Mouse (Mus musculus) myocyte (in vitro differentiated cells): ENCODE measurements around the gene Mfng. TPM values are rescaled to one million over a fixed set of nuclear protein-coding genes. Genes with fewer than 3 reads are reported as not detected.

Experiments
- H3K27me3 ChIP-seq: one replicate; pipeline ENCODE4 v1.6.1; 2011; ENCODE audit not compliant: control insufficient read depth, insufficient read depth, insufficient read length
- H3K36me3 ChIP-seq: one replicate; pipeline ENCODE4 v1.6.1; 2011; ENCODE audit not compliant: control insufficient read depth, insufficient read depth
- H3K4me2 ChIP-seq: one replicate; pipeline ENCODE4 v1.6.1; 2011; ENCODE audit warnings: low read depth, control low read depth
- H3K4me3 ChIP-seq: one replicate; pipeline ENCODE4 v1.5.1; 2011; ENCODE audit warnings: mild to moderate bottlenecking, control low read depth, moderate library complexity
- H3K79me2 ChIP-seq: one replicate; pipeline ENCODE4 v1.6.1; 2011; ENCODE audit not compliant: control insufficient read depth, insufficient read depth
- H3ac ChIP-seq: one replicate; pipeline ENCODE4 v1.6.1; 2011; ENCODE audit not compliant: control insufficient read depth, insufficient read length
- CEBPB ChIP-seq: IDR thresholded peaks from 2 replicates; pipeline ENCODE4 v1.6.1; 2011; ENCODE audit warnings: mild to moderate bottlenecking, moderate library complexity; ENCODE audit not compliant: poor library complexity, insufficient read depth, severe bottlenecking
- E2F4 ChIP-seq: IDR thresholded peaks from one replicate; pipeline ENCODE4 v1.6.1; 2011; ENCODE audit warnings: mild to moderate bottlenecking, control low read depth, moderate library complexity; ENCODE audit not compliant: insufficient read depth
- MAX ChIP-seq: IDR thresholded peaks from one replicate; pipeline ENCODE4 v1.6.1; 2011; ENCODE audit warnings: low read depth, mild to moderate bottlenecking, control low read depth
- MYOD1 ChIP-seq, 3 experiments: IDR thresholded peaks; one replicate each; pipeline ENCODE4 v1.6.1; 2011; ENCODE audit warnings: control low read depth in 2 of 3, low read depth in 2 of 3, mild to moderate bottlenecking in 2 of 3, moderate library complexity in 1 of 3; ENCODE audit not compliant: insufficient read length in 2 of 3, control insufficient read depth in 1 of 3
- MYOG ChIP-seq, 3 experiments: IDR thresholded peaks; one replicate each; pipeline ENCODE4 v1.6.1; 2011; ENCODE audit warnings: control low read depth in 2 of 3, low read depth in 2 of 3, mild to moderate bottlenecking in 2 of 3; ENCODE audit not compliant: insufficient read length in 2 of 3, control insufficient read depth in 1 of 3, insufficient read depth in 1 of 3
- POLR2A ChIP-seq: IDR thresholded peaks from one replicate; pipeline ENCODE4 v1.6.1; 2011; ENCODE audit warnings: low read depth, mild to moderate bottlenecking, control low read depth, moderate library complexity; ENCODE audit not compliant: insufficient read length
- POLR2AphosphoS2 ChIP-seq: IDR thresholded peaks from one replicate; pipeline ENCODE4 v1.6.1; 2011; ENCODE audit warnings: low read depth, control low read depth; ENCODE audit not compliant: insufficient read length
- REST ChIP-seq: IDR thresholded peaks from one replicate; pipeline ENCODE4 v1.6.1; 2011; ENCODE audit warnings: mild to moderate bottlenecking, control low read depth, moderate library complexity; ENCODE audit not compliant: insufficient read depth, insufficient read length
- SRF ChIP-seq: IDR thresholded peaks from one replicate; pipeline ENCODE4 v1.6.1; 2011; ENCODE audit warnings: low read depth; ENCODE audit not compliant: control insufficient read depth, insufficient read length
- TCF12 ChIP-seq: IDR thresholded peaks from one replicate; pipeline ENCODE4 v1.6.1; 2011; ENCODE audit warnings: mild to moderate bottlenecking, control low read depth; ENCODE audit not compliant: poor library complexity, insufficient read depth, severe bottlenecking
- TCF3 ChIP-seq: IDR thresholded peaks from one replicate; pipeline ENCODE4 v1.6.1; 2011; ENCODE audit warnings: low read depth, control low read depth; ENCODE audit not compliant: insufficient read length
- USF1 ChIP-seq: IDR thresholded peaks from one replicate; pipeline ENCODE4 v1.6.1; 2011; ENCODE audit warnings: low read depth, mild to moderate bottlenecking, control low read depth, moderate library complexity
- polyA plus RNA-seq: library from polyadenylated mRNA; unstranded; fragments of >200 nt; fragmentation: generic; extraction: Trizol; gene quantifications from one replicate; pipeline ENCODE4 v1.2.1, GENCODE M21; 2012; ENCODE audit warnings: missing spikeins

Mfng gene
- polyA plus RNA-seq, 1 experiment = 0.06 TPM

GRCm38 (mm10) chr15:78735431-78736180, 37.7 kb downstream of the Mfng start:
- Histone ChIP-seq H3K4me3 (no peak overlapping the region), H3ac (no peak overlapping the region), H3K27me3 (peaks cover 71% of the 10 kb centered on the region), H3K36me3 (no peaks in the 10 kb centered on the region), H3K79me2 (no peaks in the 10 kb centered on the region), H3K4me2 (no peak overlapping the region)
- TF ChIP-seq USF1 (no peak), MYOD1 (IDR thresholded peaks at IDR 0.05; ENCODE audit: control insufficient read depth in 1 of 3, insufficient read length in 2 of 3, low read depth in 2 of 3) (no peak), MAX (no peak), CEBPB (no peak), TCF3 (no peak), TCF12 (no peak), POLR2AphosphoS2 (no peak), E2F4 (no peak), REST (no peak), POLR2A (no peak), SRF (no peak), MYOG (IDR thresholded peaks at IDR 0.05; ENCODE audit: control insufficient read depth in 1 of 3, insufficient read depth in 1 of 3, insufficient read length in 2 of 3, low read depth in 2 of 3) (no peak)

GRCm38 (mm10) chr15:78731830-78732229, 41.4 kb downstream of the Mfng start:
- Histone ChIP-seq H3K4me3 (no peak overlapping the region), H3K79me2 (no peaks in the 10 kb centered on the region), H3K36me3 (no peaks in the 10 kb centered on the region), H3K4me2 (no peak overlapping the region), H3ac (no peak overlapping the region), H3K27me3 (peaks cover 61% of the 10 kb centered on the region)
- TF ChIP-seq E2F4 (no peak), CEBPB (no peak), MAX (no peak), POLR2A (no peak), MYOG (IDR thresholded peaks at IDR 0.05; ENCODE audit: control insufficient read depth in 1 of 3, insufficient read depth in 1 of 3, insufficient read length in 2 of 3, low read depth in 2 of 3) (no peak), MYOD1 (IDR thresholded peaks at IDR 0.05; ENCODE audit: control insufficient read depth in 1 of 3, insufficient read length in 2 of 3, low read depth in 2 of 3) (no peak), TCF12 (no peak), SRF (no peak)

- no peak for TF ChIP-seq MAX
- TF ChIP-seq MYOD1 (IDR thresholded peaks at IDR 0.05; ENCODE audit: control insufficient read depth in 1 of 3, insufficient read length in 2 of 3, low read depth in 2 of 3) = peak in 2 of 3 experiments; percentile 77 to 86
- no peak for TF ChIP-seq REST
- peak in 2 of 3 experiments; percentile 55 to 57 for TF ChIP-seq MYOG (IDR thresholded peaks at IDR 0.05; ENCODE audit: control insufficient read depth in 1 of 3, insufficient read depth in 1 of 3, insufficient read length in 2 of 3, low read depth in 2 of 3)
- no peak for TF ChIP-seq TCF3
- TF ChIP-seq CEBPB = no peak
Observed at GRCm38 (mm10) chr15:78730315-78731049, 42.8 kb downstream of the Mfng start.

GRCm38 (mm10) chr15:78726697-78727096, 46.6 kb downstream of the Mfng start:
- Histone ChIP-seq H3K4me2 (no peak overlapping the region), H3ac (no peak overlapping the region), H3K79me2 (no peaks in the 10 kb centered on the region), H3K27me3 (peaks cover 72% of the 10 kb centered on the region), H3K36me3 (no peaks in the 10 kb centered on the region), H3K4me3 (no peak overlapping the region)
- TF ChIP-seq POLR2AphosphoS2 (no peak), TCF3 (no peak), CEBPB (no peak), MAX (no peak), TCF12 (no peak), POLR2A (no peak)

More at GRCm38 (mm10) chr15:78730315-78731049, 42.8 kb downstream of the Mfng start:
- Histone ChIP-seq H3K27me3 (peaks cover 60% of the 10 kb centered on the region), H3ac (no peak overlapping the region), H3K36me3 (no peaks in the 10 kb centered on the region), H3K4me3 (no peak overlapping the region), H3K79me2 (no peaks in the 10 kb centered on the region), H3K4me2 (no peak overlapping the region)

GRCm38 (mm10) chr15:78720532-78720931, 52.7 kb downstream of the Mfng start:
- Histone ChIP-seq H3K27me3 (peaks cover 85% of the 10 kb centered on the region), H3K4me3 (no peak overlapping the region), H3K36me3 (no peaks in the 10 kb centered on the region), H3K4me2 (peak overlapping the region; percentile 29), H3K79me2 (no peaks in the 10 kb centered on the region), H3ac (no peak overlapping the region)
- TF ChIP-seq MYOD1 (IDR thresholded peaks at IDR 0.05; ENCODE audit: control insufficient read depth in 1 of 3, insufficient read length in 2 of 3, low read depth in 2 of 3) (no peak), E2F4 (no peak), MAX (no peak), REST (no peak), POLR2A (no peak), CEBPB (no peak), TCF3 (no peak), POLR2AphosphoS2 (no peak), SRF (no peak), USF1 (no peak), MYOG (IDR thresholded peaks at IDR 0.05; ENCODE audit: control insufficient read depth in 1 of 3, insufficient read depth in 1 of 3, insufficient read length in 2 of 3, low read depth in 2 of 3) (no peak)
